Comparison of ENCODE assay signal across 8 mouse cellular contexts in genomic region chr12:83770418-83771256, GRCm38 (mm10). TPM values are rescaled to one million over a fixed set of nuclear protein-coding genes. Genes with fewer than 3 reads are reported as not detected.
DNase-seq lines count a peak whose midpoint lies in the region; ATAC-seq and TF ChIP-seq lines count a peak whose summit lies in the region.

No protein-coding gene starts in this region.

- peak; percentile 55 for ATAC-seq in intestine, embryonic 16.5 days
- peak; percentile 64 for ATAC-seq in neural tube, embryonic 14.5 days (ENCODE audit: low read depth)

- no peaks in the 10 kb centered on the region for H3K9me3 ChIP-seq in intestine, embryonic 16.5 days (ENCODE audit: control insufficient read depth, low read length)
- H3K9me3 ChIP-seq in neural tube, embryonic 14.5 days (ENCODE audit: control insufficient read depth, low read length) = no peaks in the 10 kb centered on the region

- intact Hi-C loops in gastrocnemius, postnatal 14 days (cut with DNase I; ENCODE audit: low total_unique reads) = no loop called here

- peak overlapping the region; percentile 52 for H3K9ac ChIP-seq in intestine, embryonic 16.5 days (ENCODE audit: low read depth, low read length)
- no peak overlapping the region for H3K9ac ChIP-seq in neural tube, embryonic 14.5 days (replicated peaks; ENCODE audit: low read depth, low read length)

- no peak for TF ChIP-seq CTCF in thymus, adult 2 months (IDR thresholded peaks at IDR 0.05; ENCODE audit: borderline replicate concordance, control insufficient read depth, extremely low read depth, insufficient read depth, low read length, poor library complexity)
- peak; percentile 76 for TF ChIP-seq CTCF in brain, embryonic 14.5 days (IDR thresholded peaks at IDR 0.05; ENCODE audit: borderline replicate concordance, extremely low read depth, insufficient read depth, insufficient read length)

- peak; percentile 17 for DNase-seq in thymus, adult 2 months
- no peak for DNase-seq in thymus, adult 18-20 months
- DNase-seq in brain, embryonic 14.5 days (ENCODE audit: low read depth) = peak; percentile 84
- peak; percentile 66 for DNase-seq in gastrocnemius, postnatal 14 days
- DNase-seq in lung, adult 18-20 months = peak; percentile 12 to 55
- DNase-seq in urinary bladder, postnatal 25 days (ENCODE audit: low spot score) = no peak

- 14% methylated on average over 25 of the region's 25 CpGs for WGBS in thymus, adult 2 months
- WGBS in intestine, embryonic 16.5 days = 6% methylated on average over 25 of the region's 25 CpGs
- 6% methylated on average over 25 of the region's 25 CpGs for WGBS in neural tube, embryonic 14.5 days

- H3K4me1 ChIP-seq in thymus, adult 2 months (replicated peaks; ENCODE audit: control insufficient read depth, insufficient read depth, low read length) = no peaks in the 10 kb centered on the region
- H3K4me1 ChIP-seq in intestine, embryonic 16.5 days (ENCODE audit: control insufficient read depth, insufficient read depth, low read length) = peaks cover 36% of the 10 kb centered on the region
- H3K4me1 ChIP-seq in neural tube, embryonic 14.5 days (ENCODE audit: control insufficient read depth, insufficient read depth, low read length) = peaks cover 8% of the 10 kb centered on the region

- no peak overlapping the region for H3K4me3 ChIP-seq in thymus, adult 2 months (ENCODE audit: control insufficient read depth, insufficient read depth, low read length)
- no peak overlapping the region for H3K4me3 ChIP-seq in intestine, embryonic 16.5 days (ENCODE audit: low read length)
- H3K4me3 ChIP-seq in neural tube, embryonic 14.5 days (ENCODE audit: low read depth, low read length) = no peak overlapping the region

- H3K27ac ChIP-seq in thymus, adult 2 months (ENCODE audit: control insufficient read depth, insufficient read depth, low read length) = no peak overlapping the region
- 0 out of 2 replicates have a peak overlapping the region, but pooled peaks have one; percentile 2 for H3K27ac ChIP-seq in intestine, embryonic 16.5 days (ENCODE audit: low read length)
- H3K27ac ChIP-seq in neural tube, embryonic 14.5 days (ENCODE audit: low read depth, low read length) = 0 out of 2 replicates have a peak overlapping the region, but pooled peaks have one; percentile 16

- H3K36me3 ChIP-seq in thymus, adult 2 months (ENCODE audit: control insufficient read depth, insufficient read depth, low read length) = no peaks in the 10 kb centered on the region
- H3K36me3 ChIP-seq in intestine, embryonic 16.5 days (ENCODE audit: control insufficient read depth, insufficient read depth, low read length) = no peaks in the 10 kb centered on the region
- H3K36me3 ChIP-seq in neural tube, embryonic 14.5 days (ENCODE audit: control insufficient read depth, insufficient read depth, low read length) = no peaks in the 10 kb centered on the region

- H3K27me3 ChIP-seq in thymus, adult 2 months (ENCODE audit: control insufficient read depth, insufficient read depth, low read length) = no peaks in the 10 kb centered on the region
- H3K27me3 ChIP-seq in intestine, embryonic 16.5 days (replicated peaks; ENCODE audit: control insufficient read depth, insufficient read depth, low read length) = no peaks in the 10 kb centered on the region
- no peaks in the 10 kb centered on the region for H3K27me3 ChIP-seq in neural tube, embryonic 14.5 days (ENCODE audit: control insufficient read depth, insufficient read depth, low read length)

- H3K4me2 ChIP-seq in intestine, embryonic 16.5 days (ENCODE audit: low read depth, low read length) = peak overlapping the region; percentile 45
- peak overlapping the region; percentile 34; the same call in 1 of the 2 replicates for H3K4me2 ChIP-seq in neural tube, embryonic 14.5 days (ENCODE audit: low read depth, low read length)

- TF ChIP-seq POLR2A in thymus, adult 2 months (IDR thresholded peaks at IDR 0.05; ENCODE audit: control insufficient read depth, extremely low read depth, insufficient read depth, low read length, poor library complexity) = no peak
- TF ChIP-seq POLR2A in brain, embryonic 14.5 days (IDR thresholded peaks at IDR 0.05; ENCODE audit: borderline replicate concordance, extremely low read depth, insufficient read depth, insufficient read length, poor library complexity, severe bottlenecking) = no peak

RNA-seq across cellular contexts. Expression of gene Papln, which starts 7.2 kb away (rescaled TPM):
- polyA plus RNA-seq in thymus, adult 2 months (2012; rRNA removed) = 1.7 and 1.9 TPM in 2 replicates
- 0.77 and 0.85 TPM in 2 replicates for polyA plus RNA-seq in brain, embryonic 14.5 days (2012; rRNA removed)
- 1 to 10 TPM; 5.6 to 6.8 TPM for total RNA-seq in gastrocnemius, postnatal 14 days (2021)
- 5.2 and 5.8 TPM in 2 replicates for polyA plus RNA-seq in intestine, embryonic 16.5 days (2015; fragmentation: Nextera tagmentation; extraction: Ambion mirVana)
- 0.20 and 0.24 TPM in 2 replicates for polyA plus RNA-seq in neural tube, embryonic 14.5 days (2014; fragmentation: Nextera tagmentation; extraction: Ambion mirVana)

Comparison
In these comparisons a context has a peak if more than half of its experiments do, and no peak if none do; other contexts are left out.
1. DNase-seq: peak in thymus, adult 2 months (single experiment), brain, embryonic 14.5 days (single experiment), gastrocnemius, postnatal 14 days (single experiment) and lung, adult 18-20 months (2 of 2); none in thymus, adult 18-20 months (0 of 2) and urinary bladder, postnatal 25 days (single experiment).